Mouse (Mus musculus) urinary bladder, postnatal 14 days (tissue): Measurements from ENCODE around the gene Arrb1.
"Not testable (repeated sequence)": the region's sequence is repeated elsewhere in the genome, so short reads cannot be mapped to it uniquely, and the experiment has no call there.

ENCODE experiments used
- DNase-seq: peaks from one replicate; pipeline ENCODE4 v3.0.0; 2021; ENCODE audit warnings: low spot score

Gene Arrb1

DNA sequence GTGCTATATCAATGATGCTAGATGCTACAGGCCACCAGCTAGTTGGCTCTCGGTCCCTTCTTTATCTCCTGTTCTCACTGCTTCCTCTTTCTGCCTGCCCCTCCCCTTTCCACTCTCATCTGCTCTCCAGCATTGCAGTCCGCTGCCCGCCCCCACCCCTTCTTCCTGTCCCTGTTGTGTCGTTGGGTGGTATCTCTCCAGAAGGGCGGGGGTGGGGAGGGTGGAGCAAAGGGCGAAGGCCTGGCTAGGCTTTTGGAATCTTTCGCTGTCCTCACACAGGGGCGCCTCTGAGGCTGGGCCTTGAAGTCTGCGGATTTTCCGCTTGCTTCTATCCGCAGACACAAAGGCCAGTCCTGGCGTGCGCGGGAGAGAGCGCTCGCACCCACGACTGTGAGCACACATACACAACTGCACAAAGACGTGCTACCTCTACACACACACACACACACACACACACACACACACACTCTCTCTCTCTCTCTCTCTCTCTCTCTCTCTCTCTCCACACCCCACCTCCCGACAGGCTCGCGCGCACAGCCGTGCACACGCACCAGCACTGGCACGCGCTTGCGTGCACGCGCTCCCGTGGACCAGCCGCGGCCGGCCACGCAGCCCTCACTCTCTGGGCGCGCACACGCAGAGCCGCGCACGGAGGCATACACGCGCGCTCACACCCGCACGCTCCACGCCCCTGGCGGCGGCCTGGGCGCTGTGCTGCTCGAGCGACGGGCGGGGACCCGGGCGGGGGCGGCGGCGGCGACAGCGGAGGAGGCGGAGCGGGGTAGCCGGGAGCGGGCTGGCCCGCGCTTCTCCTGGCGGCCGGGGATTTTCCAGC lies at the start of gene Arrb1:
Arrb1 (plus strand) TSS at position 566 of the 835 bp plus-strand sequence.
- DNase-seq = peak; percentile 80

- DNase-seq = no peak
Measured at GRCm38 (mm10) chr7:99489708-99490107, 45.6 kb upstream of the Arrb1 start.

- DNase-seq = no peak
Measured at GRCm38 (mm10) chr7:99499128-99499527, 36.1 kb upstream of the Arrb1 start.

DNA sequence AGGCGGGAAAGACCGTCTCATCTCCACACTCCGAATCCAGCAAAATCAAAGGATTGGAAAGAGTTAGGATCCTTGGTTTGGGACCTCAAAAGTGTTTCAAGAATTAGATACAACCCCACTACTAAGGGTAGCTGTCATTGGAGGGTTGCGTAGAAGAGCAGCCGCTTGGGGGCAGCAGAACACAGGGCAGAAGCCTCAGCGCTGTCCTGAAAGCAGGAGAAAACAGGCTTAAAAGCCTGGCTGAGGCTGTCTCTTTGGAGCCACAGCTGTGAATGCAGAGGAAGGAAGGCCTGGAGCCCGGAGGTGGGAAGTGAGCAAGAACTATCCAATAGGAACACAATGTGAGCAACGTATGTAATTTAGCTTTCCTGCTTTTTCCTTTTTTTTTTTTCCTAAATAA lies 35.1 kb upstream of the Arrb1 start:
- peak; percentile 81 for DNase-seq

GRCm38 (mm10) chr7:99500655-99501054 lies 34.6 kb upstream of the Arrb1 start:
- DNase-seq = no peak

DNA sequence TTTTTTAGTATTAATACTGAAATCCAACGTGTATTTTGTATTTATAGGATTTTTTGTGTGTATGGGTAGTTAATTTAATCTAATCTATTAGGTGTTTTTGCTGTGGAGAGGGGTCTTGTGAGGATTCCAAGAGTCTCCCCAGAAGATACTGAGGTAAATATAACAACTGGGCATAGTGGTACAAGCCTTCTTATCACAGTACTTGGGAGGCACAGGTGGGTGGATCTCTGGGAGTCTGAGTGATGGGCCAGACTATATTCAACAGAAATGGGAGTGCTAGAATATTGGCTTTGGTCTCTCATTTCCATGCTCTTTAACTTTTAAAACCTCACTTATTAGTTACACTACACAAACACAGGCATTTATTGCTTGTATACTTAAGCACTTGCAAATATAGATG lies 34.1 kb upstream of the Arrb1 start:
- DNase-seq = no peak

GRCm38 (mm10) chr7:99504556-99504955 lies 30.7 kb upstream of the Arrb1 start:
- no peak for DNase-seq

DNA sequence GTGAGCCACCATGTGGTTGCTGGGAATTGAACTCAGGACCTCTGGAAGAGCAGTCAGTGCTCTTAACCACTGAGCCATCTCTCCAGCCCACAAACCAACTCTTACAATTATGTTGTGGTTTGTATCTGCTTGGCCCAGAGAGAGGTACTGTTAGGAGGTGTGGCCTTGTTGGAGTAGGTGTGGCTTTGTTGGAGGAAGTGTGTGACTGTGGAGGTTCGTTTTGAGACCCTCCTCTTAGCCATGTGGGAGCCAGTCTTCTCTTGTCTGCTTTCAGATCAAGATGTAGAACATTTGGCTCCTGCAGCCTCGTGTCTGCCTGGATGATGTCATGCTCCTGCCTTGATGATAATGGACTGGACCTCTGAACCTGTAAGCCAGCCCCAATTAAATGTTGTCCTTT lies 27.1 kb upstream of the Arrb1 start:
- not testable (repeated sequence) for DNase-seq

DNA sequence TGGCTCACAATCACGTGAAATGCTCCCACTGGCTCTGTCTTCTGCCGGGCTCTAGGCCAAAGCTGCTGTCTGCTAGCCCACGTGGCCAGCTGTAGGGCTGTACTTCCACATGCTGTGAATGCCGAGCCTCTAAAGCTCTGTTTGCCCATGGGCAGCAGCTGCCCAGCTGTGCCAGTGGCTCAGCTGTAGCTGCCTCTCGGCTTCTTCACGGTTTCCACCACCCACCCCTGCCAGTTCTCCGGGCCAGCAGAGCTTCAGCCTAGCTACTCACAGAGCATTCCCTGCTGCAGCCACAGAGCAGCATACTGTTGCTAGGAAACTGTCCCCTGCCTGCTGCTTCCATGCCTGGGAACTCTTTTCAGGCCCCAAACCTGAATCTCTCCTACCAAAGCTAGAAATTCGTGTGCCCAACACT lies 25.2 kb upstream of the Arrb1 start:
- DNase-seq = peak; percentile 31

DNA sequence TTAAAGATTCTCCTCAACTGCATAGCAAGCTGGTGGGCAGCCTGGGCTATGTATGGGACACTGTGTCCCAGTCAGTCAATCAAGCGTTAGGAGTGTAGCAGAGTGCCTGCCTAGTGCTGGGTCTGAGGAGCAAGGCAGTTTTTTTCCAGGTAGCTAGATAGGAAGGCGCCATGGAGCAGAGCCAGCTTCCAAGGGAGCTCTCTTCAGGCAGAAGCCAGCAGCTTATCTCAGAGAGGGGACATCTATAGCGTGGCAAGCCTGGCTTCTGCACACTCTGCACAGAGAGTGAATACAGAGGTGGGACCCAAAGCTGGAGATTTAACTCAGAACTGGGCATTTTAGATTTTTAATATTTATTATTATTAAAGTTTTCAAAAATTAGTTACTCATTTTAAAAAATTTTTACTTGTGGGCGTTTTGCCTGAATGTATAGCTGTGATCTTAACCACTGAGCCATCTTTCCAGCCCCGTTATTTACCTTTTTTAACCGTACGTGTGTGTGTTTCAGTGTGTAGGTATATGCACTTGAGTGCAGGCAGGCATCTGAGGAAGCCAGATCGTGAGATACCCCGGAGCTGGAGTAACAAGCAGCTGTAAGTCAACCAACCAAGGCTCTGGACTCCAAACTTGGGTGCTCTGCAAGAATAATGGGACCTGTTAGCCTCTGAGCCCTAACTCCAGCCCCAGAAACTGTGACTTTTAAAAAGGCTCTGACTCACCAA lies 19.0 kb upstream of the Arrb1 start:
- DNase-seq = no peak

GRCm38 (mm10) chr7:99516814-99517157 lies 18.5 kb upstream of the Arrb1 start:
- DNase-seq = no peak

GRCm38 (mm10) chr7:99518954-99519644 lies 16.2 kb upstream of the Arrb1 start:
- peak; percentile 50 for DNase-seq

DNA sequence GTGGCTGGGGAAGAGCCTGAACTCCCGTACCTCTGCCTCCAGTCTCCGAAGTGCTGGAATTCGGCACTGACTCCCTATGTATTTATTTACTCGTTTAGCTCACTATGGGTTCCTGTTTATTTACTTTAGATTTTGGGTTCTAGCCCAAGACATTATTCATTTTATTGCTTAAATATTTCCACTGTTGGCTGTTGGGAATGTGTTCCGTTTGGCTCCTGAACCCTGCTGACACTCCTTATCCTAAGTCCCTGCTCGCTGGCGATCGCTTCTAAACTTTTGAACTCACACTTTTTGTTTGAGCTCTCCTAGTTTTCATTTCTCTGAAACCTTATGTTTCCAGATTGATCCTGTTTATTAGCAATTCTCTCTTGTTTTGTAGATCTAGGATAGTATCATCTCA lies 12.1 kb upstream of the Arrb1 start:
- DNase-seq = no peak

DNA sequence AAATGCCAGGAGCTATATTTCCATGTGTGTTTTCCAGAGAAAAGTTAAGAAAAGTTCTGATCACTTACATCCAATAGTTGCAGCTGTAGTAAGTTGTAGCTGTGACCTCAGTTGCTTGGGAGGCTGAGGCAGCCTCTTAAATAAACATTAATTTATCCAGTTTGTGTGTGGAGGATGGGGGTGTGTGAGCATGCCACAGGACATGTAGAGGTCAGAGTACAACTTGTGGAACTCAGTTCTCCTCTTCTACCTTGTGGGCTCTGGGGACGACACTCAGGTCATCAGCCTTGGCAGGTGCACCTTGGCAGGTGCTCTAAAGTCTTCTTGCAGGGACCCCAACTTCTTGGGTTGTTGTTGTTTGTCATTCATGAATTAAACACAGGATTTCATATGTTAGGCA lies 11.4 kb upstream of the Arrb1 start:
- DNase-seq = no peak

GRCm38 (mm10) chr7:99528547-99528946 lies 6.7 kb upstream of the Arrb1 start:
- DNase-seq = no peak

GRCm38 (mm10) chr7:99529410-99529809 lies 5.9 kb upstream of the Arrb1 start:
- DNase-seq = no peak

- no peak for DNase-seq
Measured at GRCm38 (mm10) chr7:99531408-99531970, 3.8 kb upstream of the Arrb1 start.

- DNase-seq = no peak
Measured at GRCm38 (mm10) chr7:99532526-99532925, 2.7 kb upstream of the Arrb1 start.

- DNase-seq = no peak
Measured at GRCm38 (mm10) chr7:99533600-99533999, 1.7 kb upstream of the Arrb1 start.

DNA sequence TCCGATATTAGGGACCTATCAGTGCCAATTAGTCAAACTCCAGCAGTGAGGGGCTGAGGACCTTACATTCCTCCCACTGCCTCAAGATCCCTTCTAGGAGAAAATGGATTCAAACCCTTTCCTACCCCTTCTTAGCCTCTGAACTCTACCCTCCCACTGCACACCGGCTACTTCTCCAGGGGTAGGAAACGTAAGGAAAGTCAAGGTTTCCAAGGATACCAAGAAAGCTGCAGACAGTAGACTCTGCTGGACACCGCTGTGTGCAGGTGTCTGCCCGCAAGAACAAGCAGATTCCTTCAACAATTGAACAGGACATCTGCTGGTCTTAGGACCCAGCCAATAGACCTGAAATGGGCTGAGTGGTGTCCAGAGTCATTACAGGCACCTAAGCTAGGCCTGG lies 765 bp upstream of the Arrb1 start:
- no peak for DNase-seq

- DNase-seq = no peak
Measured at GRCm38 (mm10) chr7:99535741-99536501, 655 bp downstream of the Arrb1 start.
